Mouse (Mus musculus) midbrain, embryonic 10.5 days (tissue): ENCODE data around the gene Apopt1. TPM values are rescaled to one million over a fixed set of nuclear protein-coding genes. Genes with fewer than 3 reads are reported as not detected.

Source experiments
- DNase-seq: peaks from one replicate; pipeline ENCODE4 v3.0.0-alpha.2; 2017; ENCODE audit warnings: low spot score
- H3K27ac ChIP-seq: fragments of 300-500 bp; sonication (generic); replicated peaks from 2 replicates; pipeline ENCODE4 v1.5.1; 2016; ENCODE audit warnings: mild to moderate bottlenecking
- H3K27me3 ChIP-seq: fragments of 300-500 bp; sonication (generic); 2 replicates; pipeline ENCODE4 v1.6.1; 2016; ENCODE audit warnings: low read depth, mild to moderate bottlenecking; ENCODE audit not compliant: poor library complexity, severe bottlenecking
- H3K36me3 ChIP-seq: fragments of 300-500 bp; sonication (generic); 2 replicates; pipeline ENCODE4 v1.6.1; 2016; ENCODE audit warnings: mild to moderate bottlenecking, moderate library complexity
- H3K4me1 ChIP-seq: fragments of 300-500 bp; sonication (generic); 2 replicates; pipeline ENCODE4 v1.6.1; 2016
- H3K4me3 ChIP-seq: fragments of 300-500 bp; sonication (generic); 2 replicates; pipeline ENCODE4 v1.5.1; 2016; ENCODE audit warnings: mild to moderate bottlenecking, moderate library complexity
- H3K9me3 ChIP-seq: fragments of 300-500 bp; sonication (generic); replicated peaks from 2 replicates; pipeline ENCODE4 v1.6.1; 2016; ENCODE audit warnings: mild to moderate bottlenecking
- WGBS: fragments of 180-500 bp; shearing (Covaris S2); methylation state at CpG from one replicate; pipeline ENCODE4 v1.1.7; 2016; 5-methylcytosine and 5-hydroxymethylcytosine counted together
- polyA plus RNA-seq: library from polyadenylated mRNA; unstranded; fragments of >200 nt; fragmentation: Nextera tagmentation; extraction: Ambion mirVana; gene quantifications from 2 replicates; pipeline ENCODE4 v1.2.1, GENCODE M21; 2016

The Apopt1 gene
- 59.8 and 59.9 TPM in 2 replicates for polyA plus RNA-seq

- DNase-seq = peak; percentile 92
- peak within 1 kb of the TSS; percentile 96 for H3K27ac ChIP-seq
- H3K4me1 ChIP-seq = peaks cover 26% of the 10 kb centered on the region
- peak within 1 kb of the TSS; percentile 99 for H3K4me3 ChIP-seq
- WGBS = under 1% methylated on average over 86 of the region's 86 CpGs
- no peaks in the 10 kb centered on the region for H3K27me3 ChIP-seq
- peaks cover 55% of the 10 kb centered on the region for H3K36me3 ChIP-seq
- H3K9me3 ChIP-seq = no peaks in the 10 kb centered on the region
These were observed at the start of gene Apopt1, which contains the start of gene Bag5 for GRCm38 (mm10) chr12:111713004-111713651. Gene Apopt1, plus strand, starts transcription at chr12:111713261. Gene Bag5, minus strand, starts transcription at chr12:111713257.

- DNase-seq = no peak
- H3K27me3 ChIP-seq = no peaks in the 10 kb centered on the region
- H3K4me3 ChIP-seq = peak overlapping the region; percentile 24; the same call in 1 of the 2 replicates
- peaks cover 46% of the 10 kb centered on the region for H3K4me1 ChIP-seq
- 43% methylated on average over 6 of the region's 6 CpGs for WGBS
- no peaks in the 10 kb centered on the region for H3K9me3 ChIP-seq
- peak overlapping the region; percentile 79 for H3K27ac ChIP-seq
- H3K36me3 ChIP-seq = peaks cover 89% of the 10 kb centered on the region
These were observed 48.9 kb upstream of the Apopt1 start for GRCm38 (mm10) chr12:111664144-111664634.

- H3K9me3 ChIP-seq = no peaks in the 10 kb centered on the region
- peaks cover 52% of the 10 kb centered on the region for H3K4me1 ChIP-seq
- DNase-seq = no peak
- 83% methylated on average over 13 of the region's 13 CpGs for WGBS
- no peak overlapping the region for H3K4me3 ChIP-seq
- H3K27me3 ChIP-seq = peaks cover 4% of the 10 kb centered on the region; the same call in 1 of the 2 replicates
- H3K36me3 ChIP-seq = peaks cover 89% of the 10 kb centered on the region
- H3K27ac ChIP-seq = no peak overlapping the region
These were observed 47.8 kb upstream of the Apopt1 start for GRCm38 (mm10) chr12:111665041-111665880.

- H3K36me3 ChIP-seq = peaks cover 90% of the 10 kb centered on the region
- DNase-seq = no peak
- 80% methylated on average over 13 of the region's 13 CpGs for WGBS
- H3K27ac ChIP-seq = 0 out of 2 replicates have a peak overlapping the region, but pooled peaks have one; percentile 6
- peaks cover 12% of the 10 kb centered on the region; the same call in 1 of the 2 replicates for H3K27me3 ChIP-seq
- peaks cover 59% of the 10 kb centered on the region for H3K4me1 ChIP-seq
- H3K9me3 ChIP-seq = no peaks in the 10 kb centered on the region
- no peak overlapping the region for H3K4me3 ChIP-seq
These were observed 46.7 kb upstream of the Apopt1 start for GRCm38 (mm10) chr12:111666380-111666779.

GRCm38 (mm10) chr12:111667421-111667820 lies 45.6 kb upstream of the Apopt1 start:
- WGBS = 87% methylated on average over 5 of the region's 5 CpGs
- no peak for DNase-seq
- Histone ChIP-seq H3K4me1 (peaks cover 69% of the 10 kb centered on the region), H3K9me3 (no peaks in the 10 kb centered on the region), H3K27me3 (peaks cover 12% of the 10 kb centered on the region; the same call in 1 of the 2 replicates), H3K27ac (peak overlapping the region; percentile 95), H3K36me3 (peaks cover 83% of the 10 kb centered on the region), H3K4me3 (no peak overlapping the region)

- Histone ChIP-seq H3K4me1 (peaks cover 73% of the 10 kb centered on the region), H3K9me3 (no peaks in the 10 kb centered on the region), H3K4me3 (peak overlapping the region; percentile 94), H3K36me3 (peaks cover 75% of the 10 kb centered on the region), H3K27me3 (peaks cover 23% of the 10 kb centered on the region), H3K27ac (peak overlapping the region; percentile 95)
- WGBS = 0% methylated on average over 8 of the region's 8 CpGs
- DNase-seq = peak; percentile 91
These were observed 44.6 kb upstream of the Apopt1 start for GRCm38 (mm10) chr12:111668457-111668912.

GRCm38 (mm10) chr12:111669000-111669788 lies 43.9 kb upstream of the Apopt1 start:
- Histone ChIP-seq H3K36me3 (peaks cover 68% of the 10 kb centered on the region), H3K9me3 (no peaks in the 10 kb centered on the region), H3K27me3 (peaks cover 30% of the 10 kb centered on the region), H3K27ac (peak overlapping the region; percentile 95), H3K4me3 (peak overlapping the region; percentile 94), H3K4me1 (peaks cover 70% of the 10 kb centered on the region)
- peak; percentile 38 for DNase-seq
- WGBS = 67% methylated on average over 23 of the region's 23 CpGs

GRCm38 (mm10) chr12:111669961-111670360 lies 43.1 kb upstream of the Apopt1 start:
- H3K27me3 ChIP-seq = peaks cover 36% of the 10 kb centered on the region

GRCm38 (mm10) chr12:111670371-111670971 lies 42.6 kb upstream of the Apopt1 start:
- 4% methylated on average over 28 of the region's 29 CpGs for WGBS
- H3K27ac ChIP-seq = peak overlapping the region; percentile 95
- peaks cover 41% of the 10 kb centered on the region for H3K27me3 ChIP-seq
- peaks cover 59% of the 10 kb centered on the region for H3K36me3 ChIP-seq
- no peaks in the 10 kb centered on the region for H3K9me3 ChIP-seq
- peaks cover 71% of the 10 kb centered on the region for H3K4me1 ChIP-seq
- peak overlapping the region; percentile 94 for H3K4me3 ChIP-seq
- DNase-seq = peak; percentile 40

More at GRCm38 (mm10) chr12:111669961-111670360, 43.1 kb upstream of the Apopt1 start:
- Histone ChIP-seq H3K36me3 (peaks cover 64% of the 10 kb centered on the region), H3K27ac (peak overlapping the region; percentile 95), H3K4me3 (peak overlapping the region; percentile 94), H3K4me1 (peaks cover 66% of the 10 kb centered on the region), H3K9me3 (no peaks in the 10 kb centered on the region)
- WGBS = 53% methylated on average over 8 of the region's 8 CpGs
- no peak for DNase-seq

GRCm38 (mm10) chr12:111670976-111671375 lies 42.1 kb upstream of the Apopt1 start:
- Histone ChIP-seq H3K27me3 (peaks cover 46% of the 10 kb centered on the region), H3K36me3 (peaks cover 55% of the 10 kb centered on the region), H3K4me3 (peak overlapping the region; percentile 94), H3K9me3 (no peaks in the 10 kb centered on the region), H3K4me1 (peaks cover 71% of the 10 kb centered on the region), H3K27ac (peak overlapping the region; percentile 95)
- WGBS = 1% methylated on average over 35 of the region's 35 CpGs
- peak; percentile 47 for DNase-seq

- Histone ChIP-seq H3K9me3 (no peaks in the 10 kb centered on the region), H3K36me3 (peaks cover 50% of the 10 kb centered on the region), H3K27me3 (peaks cover 51% of the 10 kb centered on the region), H3K4me3 (peak overlapping the region; percentile 94), H3K27ac (peak overlapping the region; percentile 95), H3K4me1 (peaks cover 71% of the 10 kb centered on the region)
- DNase-seq = peak; percentile 79
- WGBS = under 1% methylated on average over 34 of the region's 34 CpGs
These were observed 41.6 kb upstream of the Apopt1 start for GRCm38 (mm10) chr12:111671431-111671902.
